Mouse (Mus musculus) stomach, embryonic 15.5 days (tissue): Measurements from ENCODE around the gene Smarca4. TPM values are rescaled to one million over a fixed set of nuclear protein-coding genes. Genes with fewer than 3 reads are reported as not detected.
"Not testable (repeated sequence)": the region's sequence is repeated elsewhere in the genome, so short reads cannot be mapped to it uniquely, and the experiment has no call there.

Source experiments
- ATAC-seq: fragments of 200-750 bp; cut with Nextera tagmentation; 2 replicates; pipeline ENCODE4 v1.8.0; 2017; ENCODE audit warnings: low read depth, moderate number of reproducible peaks, moderate TSS enrichment; ENCODE audit not compliant: insufficient read depth, low FRiP score
- H3K27ac ChIP-seq: fragments of 300-500 bp; sonication (generic); 2 replicates; pipeline ENCODE4 v1.5.1; 2015; ENCODE audit warnings: mild to moderate bottlenecking, inconsistent platforms
- H3K27me3 ChIP-seq: fragments of 300-500 bp; sonication (generic); replicated peaks from 2 replicates; pipeline ENCODE4 v1.6.1; 2015; ENCODE audit warnings: inconsistent platforms
- H3K36me3 ChIP-seq: fragments of 300-500 bp; sonication (generic); 2 replicates; pipeline ENCODE4 v1.6.1; 2015; ENCODE audit warnings: inconsistent platforms
- H3K4me1 ChIP-seq: fragments of 300-500 bp; sonication (generic); 2 replicates; pipeline ENCODE4 v1.6.1; 2015; ENCODE audit warnings: inconsistent platforms
- H3K4me2 ChIP-seq: fragments of 300-500 bp; sonication (generic); 2 replicates; pipeline ENCODE4 v1.6.1; 2015; ENCODE audit warnings: mild to moderate bottlenecking, inconsistent platforms
- H3K4me3 ChIP-seq: fragments of 300-500 bp; sonication (generic); replicated peaks from 2 replicates; pipeline ENCODE4 v1.5.1; 2015; ENCODE audit warnings: inconsistent platforms
- H3K9ac ChIP-seq: fragments of 300-500 bp; sonication (generic); 2 replicates; pipeline ENCODE4 v1.6.1; 2015; ENCODE audit warnings: inconsistent platforms
- H3K9me3 ChIP-seq: fragments of 300-500 bp; sonication (generic); 2 replicates; pipeline ENCODE4 v1.6.1; 2016; ENCODE audit warnings: inconsistent platforms
- WGBS: fragments of 180-500 bp; shearing (Covaris S2); methylation state at CpG from one replicate; pipeline ENCODE4 v1.1.7; 2015; 5-methylcytosine and 5-hydroxymethylcytosine counted together
- polyA plus RNA-seq: library from polyadenylated mRNA; unstranded; fragments of >200 nt; fragmentation: Nextera tagmentation; extraction: Ambion mirVana; gene quantifications from 2 replicates; pipeline ENCODE4 v1.2.1, GENCODE M21; 2015

Gene Smarca4
- polyA plus RNA-seq, 1 experiment from 2014 or later: 68.7 TPM

- no peaks in the 10 kb centered on the region for H3K4me1 ChIP-seq
- 93% methylated on average over 17 of the region's 17 CpGs for WGBS
- ATAC-seq: no peak
Measured at GRCm38 (mm10) chr9:21677706-21678105, 61.7 kb downstream of the Smarca4 start.

GRCm38 (mm10) chr9:21680448-21680847, 64.5 kb downstream of the Smarca4 start:
- Histone ChIP-seq H3K9me3 (no peaks in the 10 kb centered on the region), H3K9ac (no peak overlapping the region), H3K4me3 (no peak overlapping the region), H3K27ac (no peak overlapping the region), H3K4me1 (no peaks in the 10 kb centered on the region), H3K27me3 (no peaks in the 10 kb centered on the region), H3K4me2 (no peak overlapping the region), H3K36me3 (peaks cover 72% of the 10 kb centered on the region)
- WGBS: 88% methylated on average over 4 of the region's 4 CpGs
- no peak for ATAC-seq

More at GRCm38 (mm10) chr9:21677706-21678105, 61.7 kb downstream of the Smarca4 start:
- Histone ChIP-seq H3K4me2 (no peak overlapping the region), H3K9ac (no peak overlapping the region), H3K9me3 (no peaks in the 10 kb centered on the region), H3K27me3 (no peaks in the 10 kb centered on the region), H3K27ac (no peak overlapping the region), H3K36me3 (peaks cover 72% of the 10 kb centered on the region), H3K4me3 (no peak overlapping the region)

GRCm38 (mm10) chr9:21682827-21683226, 66.9 kb downstream of the Smarca4 start:
- H3K4me3 ChIP-seq: no peak overlapping the region
- H3K9ac ChIP-seq: no peak overlapping the region
- WGBS: 84% methylated on average over 4 of the region's 4 CpGs
- no peaks in the 10 kb centered on the region for H3K9me3 ChIP-seq
- no peak overlapping the region for H3K27ac ChIP-seq
- no peaks in the 10 kb centered on the region for H3K4me1 ChIP-seq
- H3K36me3 ChIP-seq: peaks cover 66% of the 10 kb centered on the region
- H3K4me2 ChIP-seq: no peak overlapping the region
- no peak for ATAC-seq
- H3K27me3 ChIP-seq: no peaks in the 10 kb centered on the region

DNA sequence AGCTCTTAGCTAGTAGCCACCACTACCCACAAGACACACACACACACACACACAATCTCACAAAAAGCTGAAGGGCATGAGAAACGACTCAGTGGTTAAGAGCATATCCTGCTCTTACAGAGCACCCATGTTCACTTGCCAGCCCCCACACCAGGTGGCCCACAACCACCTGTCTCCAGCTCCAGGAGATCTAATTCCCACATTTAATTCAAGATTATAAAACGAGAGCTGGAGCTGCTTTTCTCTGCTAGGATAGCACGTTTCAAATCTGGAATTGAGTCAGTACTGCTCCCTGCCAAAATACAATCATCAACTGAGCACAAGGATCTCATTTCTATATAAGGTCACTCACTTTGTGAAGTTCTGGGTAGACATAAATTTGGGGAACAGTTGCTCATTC, 67.9 kb downstream of the Smarca4 start:
- no peak overlapping the region for H3K27ac ChIP-seq
- H3K36me3 ChIP-seq: peaks cover 64% of the 10 kb centered on the region
- H3K9me3 ChIP-seq: no peaks in the 10 kb centered on the region
- no peak overlapping the region for H3K4me3 ChIP-seq
- H3K4me1 ChIP-seq: no peaks in the 10 kb centered on the region
- no peak for ATAC-seq
- no peak overlapping the region for H3K9ac ChIP-seq
- H3K27me3 ChIP-seq: no peaks in the 10 kb centered on the region
- no peak overlapping the region for H3K4me2 ChIP-seq
- WGBS: 76% methylated on average over 3 of the region's 3 CpGs

- H3K4me3 ChIP-seq: no peak overlapping the region
- no peak for ATAC-seq
- no peak overlapping the region for H3K4me2 ChIP-seq
- peaks cover 56% of the 10 kb centered on the region for H3K36me3 ChIP-seq
- H3K4me1 ChIP-seq: no peaks in the 10 kb centered on the region
- H3K27ac ChIP-seq: no peak overlapping the region
- 86% methylated on average over 7 of the region's 7 CpGs for WGBS
- no peak overlapping the region for H3K9ac ChIP-seq
- H3K9me3 ChIP-seq: no peaks in the 10 kb centered on the region
- no peaks in the 10 kb centered on the region for H3K27me3 ChIP-seq
Measured at GRCm38 (mm10) chr9:21688554-21688953, 72.6 kb downstream of the Smarca4 start.

DNA sequence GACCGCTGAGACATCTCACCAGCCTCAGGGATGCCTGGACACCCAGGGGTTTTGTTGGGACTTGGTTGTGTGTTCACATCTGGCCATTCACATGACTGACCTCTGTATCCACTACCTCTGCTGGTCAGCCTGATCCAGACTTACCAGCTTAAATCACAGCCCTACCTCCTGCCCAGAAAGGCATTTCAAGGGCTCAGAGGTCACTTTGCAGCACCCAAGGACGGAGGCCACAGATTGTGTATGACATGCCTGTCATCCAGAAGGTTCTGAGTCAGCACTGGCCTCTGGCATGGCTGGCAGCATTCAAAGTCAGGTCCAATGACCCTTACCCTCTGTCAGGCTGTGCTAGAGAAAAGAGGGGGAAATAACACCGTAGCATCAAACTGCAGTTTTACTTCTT, 74.1 kb downstream of the Smarca4 start:
- Histone ChIP-seq H3K4me3 (no peak overlapping the region), H3K27me3 (no peaks in the 10 kb centered on the region), H3K4me1 (no peaks in the 10 kb centered on the region), H3K27ac (no peak overlapping the region), H3K4me2 (no peak overlapping the region), H3K9ac (no peak overlapping the region), H3K36me3 (peaks cover 52% of the 10 kb centered on the region), H3K9me3 (no peaks in the 10 kb centered on the region)
- 82% methylated on average over 3 of the region's 3 CpGs for WGBS
- ATAC-seq: no peak

DNA sequence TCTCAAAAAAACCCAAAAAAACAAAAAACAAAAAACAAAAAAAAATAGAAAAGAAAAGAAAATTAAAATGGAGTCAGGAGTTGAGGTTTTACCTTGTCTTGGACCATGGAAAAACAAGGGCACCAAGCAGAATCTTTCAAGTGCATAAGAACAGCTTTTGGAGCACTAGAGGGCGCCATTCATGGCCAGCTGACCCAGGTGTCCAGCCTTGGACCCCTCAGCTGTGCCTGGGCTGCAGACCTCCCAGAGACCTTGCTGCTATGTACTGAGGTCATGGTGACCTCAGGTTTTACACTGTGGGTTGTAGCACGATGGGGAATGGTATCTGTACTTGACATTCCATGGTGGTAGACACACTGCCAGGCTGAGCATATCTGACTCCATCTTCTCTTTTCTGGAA, 75.9 kb downstream of the Smarca4 start:
- no peak overlapping the region for H3K9ac ChIP-seq
- WGBS: 48% methylated on average over 2 of the region's 2 CpGs
- H3K36me3 ChIP-seq: peaks cover 41% of the 10 kb centered on the region
- no peaks in the 10 kb centered on the region for H3K9me3 ChIP-seq
- no peak overlapping the region for H3K4me2 ChIP-seq
- no peak overlapping the region for H3K27ac ChIP-seq
- no peak for ATAC-seq
- H3K27me3 ChIP-seq: no peaks in the 10 kb centered on the region
- no peaks in the 10 kb centered on the region for H3K4me1 ChIP-seq
- no peak overlapping the region for H3K4me3 ChIP-seq

- Histone ChIP-seq H3K27ac (no peak overlapping the region), H3K4me1 (no peaks in the 10 kb centered on the region), H3K9ac (no peak overlapping the region), H3K4me3 (no peak overlapping the region), H3K9me3 (no peaks in the 10 kb centered on the region), H3K4me2 (no peak overlapping the region), H3K36me3 (peaks cover 45% of the 10 kb centered on the region), H3K27me3 (no peaks in the 10 kb centered on the region)
- ATAC-seq: no peak
- 96% methylated on average over 4 of the region's 4 CpGs for WGBS
Measured at GRCm38 (mm10) chr9:21692491-21692890, 76.5 kb downstream of the Smarca4 start.

GRCm38 (mm10) chr9:21694071-21694470, 78.1 kb downstream of the Smarca4 start:
- Histone ChIP-seq H3K27ac (no peak overlapping the region), H3K4me2 (no peak overlapping the region), H3K9me3 (no peaks in the 10 kb centered on the region), H3K36me3 (peaks cover 35% of the 10 kb centered on the region), H3K4me1 (no peaks in the 10 kb centered on the region), H3K9ac (no peak overlapping the region), H3K4me3 (no peak overlapping the region), H3K27me3 (no peaks in the 10 kb centered on the region)
- ATAC-seq: no peak

GRCm38 (mm10) chr9:21695229-21695792, 79.3 kb downstream of the Smarca4 start:
- WGBS: 84% methylated on average over 5 of the region's 5 CpGs
- Histone ChIP-seq H3K9me3 (no peaks in the 10 kb centered on the region), H3K36me3 (peaks cover 42% of the 10 kb centered on the region), H3K9ac (no peak overlapping the region), H3K4me1 (no peaks in the 10 kb centered on the region), H3K4me3 (no peak overlapping the region), H3K27ac (no peak overlapping the region), H3K27me3 (no peaks in the 10 kb centered on the region), H3K4me2 (no peak overlapping the region)
- no peak for ATAC-seq

DNA sequence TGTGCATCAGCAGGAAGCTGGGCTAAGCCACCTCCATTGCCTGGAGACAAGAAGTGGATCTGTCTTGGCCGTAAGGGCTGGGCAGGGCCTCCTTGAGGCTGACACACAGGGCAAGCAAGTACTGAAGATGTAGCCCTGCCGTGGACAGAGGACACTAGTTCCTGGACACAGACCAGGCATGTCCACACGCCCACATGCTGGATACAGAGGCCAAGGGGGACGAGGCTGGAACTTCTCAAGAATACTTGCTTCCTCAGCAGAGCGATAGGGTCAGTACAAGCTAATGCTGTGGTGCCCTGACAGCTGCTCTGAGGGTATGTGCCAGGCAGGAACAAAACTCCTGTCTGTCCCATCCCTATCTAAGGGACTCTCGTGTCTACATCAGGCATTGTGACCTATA, 81.2 kb downstream of the Smarca4 start:
- Histone ChIP-seq H3K4me3 (no peak overlapping the region), H3K27ac (no peak overlapping the region), H3K36me3 (peaks cover 54% of the 10 kb centered on the region), H3K4me2 (no peak overlapping the region), H3K27me3 (no peaks in the 10 kb centered on the region), H3K9ac (no peak overlapping the region), H3K4me1 (no peaks in the 10 kb centered on the region), H3K9me3 (no peaks in the 10 kb centered on the region)
- 75% methylated on average over 6 of the region's 6 CpGs for WGBS
- ATAC-seq: no peak

DNA sequence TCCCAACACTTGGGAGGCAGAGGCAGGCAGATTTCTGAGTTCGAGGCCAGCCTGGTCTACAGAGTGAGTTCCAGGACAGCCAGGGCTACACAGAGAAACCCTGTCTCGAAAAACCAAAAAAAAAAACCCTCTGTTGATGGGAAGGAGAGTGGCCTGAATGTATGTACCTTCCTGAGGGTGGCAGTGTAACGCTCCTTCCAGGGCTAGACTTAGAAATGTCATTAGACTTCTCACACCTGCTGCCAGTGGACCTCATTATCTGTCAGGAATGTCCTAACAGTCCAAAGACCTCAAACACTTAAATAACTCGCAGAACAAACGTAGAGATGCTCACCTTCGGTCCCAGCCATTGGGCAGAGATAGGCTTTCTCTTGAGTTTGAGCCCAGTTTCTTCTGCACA, 83.3 kb downstream of the Smarca4 start:
- not testable (repeated sequence) for H3K4me1 ChIP-seq, H3K4me3 ChIP-seq, ATAC-seq, H3K27me3 ChIP-seq, H3K9me3 ChIP-seq, H3K4me2 ChIP-seq, H3K27ac ChIP-seq, H3K9ac ChIP-seq
- 76% methylated on average over 6 of the region's 6 CpGs for WGBS
- H3K36me3 ChIP-seq: peaks cover 60% of the 10 kb centered on the region

- Histone ChIP-seq H3K27ac (no peak overlapping the region), H3K36me3 (peaks cover 66% of the 10 kb centered on the region), H3K4me3 (no peak overlapping the region), H3K27me3 (no peaks in the 10 kb centered on the region), H3K4me1 (no peaks in the 10 kb centered on the region), H3K9ac (no peak overlapping the region), H3K4me2 (no peak overlapping the region), H3K9me3 (no peaks in the 10 kb centered on the region)
- WGBS: 92% methylated on average over 14 of the region's 14 CpGs
- ATAC-seq: no peak
Measured at GRCm38 (mm10) chr9:21701091-21701490, 85.1 kb downstream of the Smarca4 start.
